Comparison of ENCODE assay signal across 8 mouse cellular contexts in genomic region chr5:110840465-110840864, GRCm38 (mm10). TPM values are rescaled to one million over a fixed set of nuclear protein-coding genes. Genes with fewer than 3 reads are reported as not detected.
A peak's percentile ranks its signal among the peaks of the same experiment; 100 is the strongest.
DNase-seq lines count a peak whose midpoint lies in the region; ATAC-seq and TF ChIP-seq lines count a peak whose summit lies in the region.

No protein-coding gene starts in this region.

- no peaks in the 10 kb centered on the region for H3K9me3 ChIP-seq in hindbrain, embryonic 15.5 days
- no peaks in the 10 kb centered on the region for H3K9me3 ChIP-seq in limb, embryonic 12.5 days
- H3K9me3 ChIP-seq in midbrain, embryonic 13.5 days, result no peaks in the 10 kb centered on the region

- peak overlapping the region; percentile 87 for H3K4me2 ChIP-seq in hindbrain, embryonic 15.5 days
- H3K4me2 ChIP-seq in limb, embryonic 12.5 days, result peak overlapping the region; percentile 72
- peak overlapping the region; percentile 75 for H3K4me2 ChIP-seq in midbrain, embryonic 13.5 days (replicated peaks)

- DNase-seq in testis, postnatal 14 days (ENCODE audit: low spot score), result no peak
- peak; percentile 21 to 55 for DNase-seq in thymus, adult 18-20 months

- no peaks in the 10 kb centered on the region for H3K36me3 ChIP-seq in testis, adult 2 months (ENCODE audit: control insufficient read depth, insufficient read depth, low read length)
- no peaks in the 10 kb centered on the region for H3K36me3 ChIP-seq in hindbrain, embryonic 15.5 days
- H3K36me3 ChIP-seq in limb, embryonic 12.5 days, result peaks cover 39% of the 10 kb centered on the region
- peaks cover 6% of the 10 kb centered on the region; the same call in 1 of the 2 replicates for H3K36me3 ChIP-seq in midbrain, embryonic 13.5 days

- no peaks in the 10 kb centered on the region for H3K27me3 ChIP-seq in testis, adult 2 months (ENCODE audit: control insufficient read depth, insufficient read depth, low read length)
- no peaks in the 10 kb centered on the region for H3K27me3 ChIP-seq in hindbrain, embryonic 15.5 days
- H3K27me3 ChIP-seq in limb, embryonic 12.5 days, result no peaks in the 10 kb centered on the region
- H3K27me3 ChIP-seq in midbrain, embryonic 13.5 days, result no peaks in the 10 kb centered on the region

- peak overlapping the region; percentile 80 for H3K4me3 ChIP-seq in testis, adult 2 months (ENCODE audit: control insufficient read depth, low read depth, low read length)
- H3K4me3 ChIP-seq in bone marrow, adult 2 months (replicated peaks; ENCODE audit: control insufficient read depth, low read depth, low read length), result peak overlapping the region; percentile 80
- H3K4me3 ChIP-seq in embryonic fibroblast, embryonic 13.5 days (ENCODE audit: insufficient read depth, low read length), result peak overlapping the region; percentile 60
- peak overlapping the region; percentile 88 for H3K4me3 ChIP-seq in hindbrain, embryonic 15.5 days
- peak overlapping the region; percentile 72 for H3K4me3 ChIP-seq in limb, embryonic 12.5 days (replicated peaks)
- peak overlapping the region; percentile 59 for H3K4me3 ChIP-seq in midbrain, embryonic 13.5 days (replicated peaks)

- no peak for TF ChIP-seq CTCF in testis, adult 2 months (IDR thresholded peaks at IDR 0.05; ENCODE audit: control insufficient read depth, insufficient read depth, insufficient replicate concordance, low read depth, low read length)
- peak; percentile 38; the same call in 1 of the 2 replicates for TF ChIP-seq CTCF in bone marrow, adult 2 months (IDR thresholded peaks at IDR 0.05; ENCODE audit: control insufficient read depth, insufficient read depth, low read length)
- no peak for TF ChIP-seq CTCF in embryonic fibroblast, embryonic 13.5 days (IDR thresholded peaks at IDR 0.05; ENCODE audit: borderline replicate concordance, insufficient read depth, low read length)

- peak overlapping the region; percentile 34; the same call in 1 of the 2 replicates for H3K9ac ChIP-seq in hindbrain, embryonic 15.5 days
- H3K9ac ChIP-seq in limb, embryonic 12.5 days (replicated peaks), result peak overlapping the region; percentile 62
- peak overlapping the region; percentile 55 for H3K9ac ChIP-seq in midbrain, embryonic 13.5 days (replicated peaks)

- WGBS in bone marrow, adult 2 months, result 2% methylated on average over 4 of the region's 4 CpGs
- 7% methylated on average over 4 of the region's 4 CpGs for WGBS in hindbrain, embryonic 15.5 days
- 12% methylated on average over 4 of the region's 4 CpGs for WGBS in limb, embryonic 12.5 days
- 10% methylated on average over 4 of the region's 4 CpGs for WGBS in midbrain, embryonic 13.5 days

- H3K4me1 ChIP-seq in testis, adult 2 months (ENCODE audit: control insufficient read depth, insufficient read depth, low read length), result peaks cover 7% of the 10 kb centered on the region; the same call in 1 of the 2 replicates
- H3K4me1 ChIP-seq in bone marrow, adult 2 months (ENCODE audit: control insufficient read depth, insufficient read depth, low read length), result no peaks in the 10 kb centered on the region; the same call in 1 of the 2 replicates
- H3K4me1 ChIP-seq in embryonic fibroblast, embryonic 13.5 days (ENCODE audit: control insufficient read depth, insufficient read depth, low read length), result peaks cover 4% of the 10 kb centered on the region; the same call in 1 of the 2 replicates
- H3K4me1 ChIP-seq in hindbrain, embryonic 15.5 days (replicated peaks), result peaks cover 13% of the 10 kb centered on the region
- peaks cover 14% of the 10 kb centered on the region for H3K4me1 ChIP-seq in limb, embryonic 12.5 days (replicated peaks)
- peaks cover 16% of the 10 kb centered on the region for H3K4me1 ChIP-seq in midbrain, embryonic 13.5 days (replicated peaks)

- 0 out of 2 replicates have a peak overlapping the region, but pooled peaks have one; percentile 35 for H3K27ac ChIP-seq in testis, adult 2 months (ENCODE audit: control insufficient read depth, insufficient read depth, low read depth, low read length)
- peak overlapping the region; percentile 53; the same call in 1 of the 2 replicates for H3K27ac ChIP-seq in bone marrow, adult 2 months (ENCODE audit: control insufficient read depth, insufficient read depth, low read depth, low read length, poor library complexity)
- peak overlapping the region; percentile 89 for H3K27ac ChIP-seq in embryonic fibroblast, embryonic 13.5 days (ENCODE audit: insufficient read depth, low read length)
- H3K27ac ChIP-seq in hindbrain, embryonic 15.5 days (replicated peaks), result peak overlapping the region; percentile 10; the same call in 1 of the 2 replicates
- peak overlapping the region; percentile 79 for H3K27ac ChIP-seq in limb, embryonic 12.5 days
- no peak overlapping the region for H3K27ac ChIP-seq in midbrain, embryonic 13.5 days

- no peak for ATAC-seq in hindbrain, embryonic 15.5 days (ENCODE audit: low FRiP score, low read depth)
- ATAC-seq in limb, embryonic 12.5 days (ENCODE audit: insufficient number of reproducible peaks, insufficient read depth, low FRiP score, low TSS enrichment, low read depth), result no peak
- no peak for ATAC-seq in midbrain, embryonic 13.5 days

- TF ChIP-seq POLR2A in testis, adult 2 months (IDR thresholded peaks at IDR 0.05; ENCODE audit: control insufficient read depth, low read depth, low read length), result no peak
- TF ChIP-seq POLR2A in bone marrow, adult 2 months (IDR thresholded peaks at IDR 0.05; ENCODE audit: borderline replicate concordance, control insufficient read depth, low read depth, low read length), result no peak
- TF ChIP-seq POLR2A in embryonic fibroblast, embryonic 13.5 days (IDR thresholded peaks at IDR 0.05; ENCODE audit: low read depth, low read length), result no peak

RNA-seq across cellular contexts. Expression of gene Chek2, which starts 0.7 kb away (rescaled TPM):
- 1.5 and 1.7 TPM in 2 replicates for polyA plus RNA-seq in testis, adult 2 months (2012; rRNA removed)
- polyA plus RNA-seq in bone marrow, adult 2 months (2011; ENCODE audit: insufficient read depth, insufficient read length, low replicate concordance, missing spikeins), result 22.2 and 23.2 TPM in 2 replicates
- polyA plus RNA-seq in embryonic fibroblast, embryonic 13.5 days (2011; ENCODE audit: insufficient read length, low read depth, missing spikeins), result 16.3 and 23.9 TPM in 2 replicates
- 8.3 and 9.5 TPM in 2 replicates for polyA plus RNA-seq in hindbrain, embryonic 15.5 days (2015; fragmentation: Nextera tagmentation; extraction: Ambion mirVana)
- polyA plus RNA-seq in limb, embryonic 12.5 days (2016; fragmentation: Nextera tagmentation; extraction: Ambion mirVana), result 30.9 and 32.6 TPM in 2 replicates
- polyA plus RNA-seq in midbrain, embryonic 13.5 days (2015; fragmentation: Nextera tagmentation; extraction: Ambion mirVana), result 12.5 and 13.8 TPM in 2 replicates

RNA-seq across cellular contexts. Expression of gene Hscb, which starts 0.9 kb away (rescaled TPM):
- polyA plus RNA-seq in testis, adult 2 months (2012; rRNA removed), result 15.8 and 16.3 TPM in 2 replicates
- 24.7 and 45.3 TPM in 2 replicates for polyA plus RNA-seq in bone marrow, adult 2 months (2011; ENCODE audit: insufficient read depth, insufficient read length, low replicate concordance, missing spikeins)
- 29.3 and 36.1 TPM in 2 replicates for polyA plus RNA-seq in embryonic fibroblast, embryonic 13.5 days (2011; ENCODE audit: insufficient read length, low read depth, missing spikeins)
- 9.6 and 12.2 TPM in 2 replicates for polyA plus RNA-seq in hindbrain, embryonic 15.5 days (2015; fragmentation: Nextera tagmentation; extraction: Ambion mirVana)
- polyA plus RNA-seq in limb, embryonic 12.5 days (2016; fragmentation: Nextera tagmentation; extraction: Ambion mirVana), result 30.9 and 33.9 TPM in 2 replicates
- 10.8 and 11.1 TPM in 2 replicates for polyA plus RNA-seq in midbrain, embryonic 13.5 days (2015; fragmentation: Nextera tagmentation; extraction: Ambion mirVana)

RNA-seq across cellular contexts. Expression of gene Ulk1, which starts 30.6 kb away (rescaled TPM):
- polyA plus RNA-seq in testis, adult 2 months (2012; rRNA removed), result 15.4 and 16.1 TPM in 2 replicates
- 25.6 and 64.6 TPM in 2 replicates for polyA plus RNA-seq in bone marrow, adult 2 months (2011; ENCODE audit: insufficient read depth, insufficient read length, low replicate concordance, missing spikeins)
- polyA plus RNA-seq in embryonic fibroblast, embryonic 13.5 days (2011; ENCODE audit: insufficient read length, low read depth, missing spikeins), result 22.3 and 23.1 TPM in 2 replicates
- 28.5 and 29.5 TPM in 2 replicates for polyA plus RNA-seq in hindbrain, embryonic 15.5 days (2015; fragmentation: Nextera tagmentation; extraction: Ambion mirVana)
- 28.2 and 29.6 TPM in 2 replicates for polyA plus RNA-seq in limb, embryonic 12.5 days (2016; fragmentation: Nextera tagmentation; extraction: Ambion mirVana)
- 33.0 and 36.2 TPM in 2 replicates for polyA plus RNA-seq in midbrain, embryonic 13.5 days (2015; fragmentation: Nextera tagmentation; extraction: Ambion mirVana)

RNA-seq across cellular contexts. Expression of gene Ttc28, which starts 39.1 kb away (rescaled TPM):
- polyA plus RNA-seq in testis, adult 2 months (2012; rRNA removed), result 4.6 and 4.7 TPM in 2 replicates
- polyA plus RNA-seq in bone marrow, adult 2 months (2011; ENCODE audit: insufficient read depth, insufficient read length, low replicate concordance, missing spikeins), result 3.6 and 7.4 TPM in 2 replicates
- polyA plus RNA-seq in embryonic fibroblast, embryonic 13.5 days (2011; ENCODE audit: insufficient read length, low read depth, missing spikeins), result 34.4 and 35.0 TPM in 2 replicates
- 19.1 and 20.5 TPM in 2 replicates for polyA plus RNA-seq in hindbrain, embryonic 15.5 days (2015; fragmentation: Nextera tagmentation; extraction: Ambion mirVana)
- 20.0 and 23.0 TPM in 2 replicates for polyA plus RNA-seq in limb, embryonic 12.5 days (2016; fragmentation: Nextera tagmentation; extraction: Ambion mirVana)
- 19.3 and 21.3 TPM in 2 replicates for polyA plus RNA-seq in midbrain, embryonic 13.5 days (2015; fragmentation: Nextera tagmentation; extraction: Ambion mirVana)
